In genomic region chr9:37029811-37030346, GRCm38 (mm10) we compare ENCODE assay signal across 13 mouse cellular contexts.
DNase-seq lines count a peak whose midpoint lies in the region; ATAC-seq and TF ChIP-seq lines count a peak whose summit lies in the region.
"Had no signal": no experiment of that assay in that cellular context is flagged by ENCODE, and none has a peak within 500 bp of the region (broad histone marks: within the 10 kb centered on the region; RNA-seq: fewer than 3 reads in every experiment).

No protein-coding gene starts in this region.

- H3K4me3 ChIP-seq in lung, embryonic 15.5 days = no peak overlapping the region
- H3K4me3 ChIP-seq in forebrain, postnatal 0 days (ENCODE audit: low read depth, low read length) = no peak overlapping the region
- H3K4me3 ChIP-seq in limb, embryonic 15.5 days = no peak overlapping the region
- no peak overlapping the region for H3K4me3 ChIP-seq in stomach, postnatal 0 days (ENCODE audit: low read depth, low read length)
- H3K4me3 ChIP-seq: erythroblast, embryonic 14.5 days; liver, embryonic 12.5 days; myocyte had no signal

- H3K4me2 ChIP-seq in lung, embryonic 15.5 days = no peak overlapping the region
- no peak overlapping the region for H3K4me2 ChIP-seq in forebrain, postnatal 0 days (ENCODE audit: low read depth)
- H3K4me2 ChIP-seq in limb, embryonic 15.5 days = no peak overlapping the region
- H3K4me2 ChIP-seq in stomach, postnatal 0 days (replicated peaks; ENCODE audit: low read depth) = no peak overlapping the region
- H3K4me2 ChIP-seq: liver, embryonic 12.5 days had no signal

- peak overlapping the region; percentile 27; the same call in 1 of the 2 replicates for H3K27ac ChIP-seq in lung, embryonic 15.5 days
- 0 out of 2 replicates have a peak overlapping the region, but pooled peaks have one; percentile 4 for H3K27ac ChIP-seq in forebrain, postnatal 0 days (ENCODE audit: low read depth, low read length)
- H3K27ac ChIP-seq in limb, embryonic 15.5 days = peak overlapping the region; percentile 65
- H3K27ac ChIP-seq in stomach, postnatal 0 days (replicated peaks) = peak overlapping the region; percentile 45; the same call in 1 of the 2 replicates
- H3K27ac ChIP-seq: liver, embryonic 12.5 days had no signal

- DNase-seq in lung, postnatal 36 days = no peak
- DNase-seq in forebrain, postnatal 0 days = no peak
- DNase-seq in stomach, postnatal 0 days (ENCODE audit: low spot score) = no peak
- no peak for DNase-seq in cerebellum, adult 9-10 months
- DNase-seq in layer of hippocampus, postnatal 10 days (ENCODE audit: low spot score in 2 of 2) = no peak
- DNase-seq: cerebellum, adult 18-20 months; kidney, postnatal 36 days; thymus, postnatal 25 days had no signal

- WGBS in lung, embryonic 15.5 days = 47% methylated on average over 3 of the region's 3 CpGs
- WGBS in forebrain, postnatal 0 days = 71% methylated on average over 3 of the region's 3 CpGs
- 27% methylated on average over 3 of the region's 3 CpGs for WGBS in limb, embryonic 15.5 days
- 56% methylated on average over 3 of the region's 3 CpGs for WGBS in stomach, postnatal 0 days

- peaks cover 16% of the 10 kb centered on the region for H3K4me1 ChIP-seq in lung, embryonic 15.5 days
- H3K4me1 ChIP-seq in forebrain, postnatal 0 days (ENCODE audit: insufficient read depth) = peaks cover 7% of the 10 kb centered on the region; the same call in 1 of the 2 replicates
- peaks cover 26% of the 10 kb centered on the region for H3K4me1 ChIP-seq in limb, embryonic 15.5 days
- H3K4me1 ChIP-seq in stomach, postnatal 0 days (replicated peaks; ENCODE audit: control insufficient read depth, insufficient read depth) = peaks cover 5% of the 10 kb centered on the region
- H3K4me1 ChIP-seq: liver, embryonic 12.5 days had no signal

- no peaks in the 10 kb centered on the region for H3K9me3 ChIP-seq in lung, embryonic 15.5 days
- H3K9me3 ChIP-seq in forebrain, postnatal 0 days (ENCODE audit: low read length) = no peaks in the 10 kb centered on the region
- H3K9me3 ChIP-seq in limb, embryonic 15.5 days = no peaks in the 10 kb centered on the region
- no peaks in the 10 kb centered on the region for H3K9me3 ChIP-seq in stomach, postnatal 0 days (ENCODE audit: control insufficient read depth, low read length)
- H3K9me3 ChIP-seq: liver, embryonic 12.5 days had no signal

- TF ChIP-seq CTCF in forebrain, postnatal 0 days (IDR thresholded peaks at IDR 0.05; ENCODE audit: low read depth) = no peak
- no peak for TF ChIP-seq CTCF in stomach, postnatal 0 days (IDR thresholded peaks at IDR 0.05; ENCODE audit: low read depth)

- TF ChIP-seq EP300 in stomach, postnatal 0 days (optimal IDR thresholded peaks at IDR 0.05) = no peak

- H3K27me3 ChIP-seq in lung, embryonic 15.5 days = no peaks in the 10 kb centered on the region
- H3K27me3 ChIP-seq in forebrain, postnatal 0 days (ENCODE audit: insufficient read depth, low read length) = no peaks in the 10 kb centered on the region
- H3K27me3 ChIP-seq in limb, embryonic 15.5 days = peaks cover 23% of the 10 kb centered on the region
- no peaks in the 10 kb centered on the region for H3K27me3 ChIP-seq in stomach, postnatal 0 days (ENCODE audit: control insufficient read depth, insufficient read depth, low read length)
- H3K27me3 ChIP-seq: liver, embryonic 12.5 days had no signal

- H3K9ac ChIP-seq in lung, embryonic 15.5 days = no peak overlapping the region
- no peak overlapping the region for H3K9ac ChIP-seq in forebrain, postnatal 0 days
- H3K9ac ChIP-seq in limb, embryonic 15.5 days = no peak overlapping the region
- no peak overlapping the region for H3K9ac ChIP-seq in stomach, postnatal 0 days (ENCODE audit: low read length)
- H3K9ac ChIP-seq: liver, embryonic 12.5 days had no signal

- H3K36me3 ChIP-seq in lung, embryonic 15.5 days = no peaks in the 10 kb centered on the region
- H3K36me3 ChIP-seq in forebrain, postnatal 0 days (ENCODE audit: insufficient read depth) = no peaks in the 10 kb centered on the region
- H3K36me3 ChIP-seq in limb, embryonic 15.5 days = no peaks in the 10 kb centered on the region
- no peaks in the 10 kb centered on the region for H3K36me3 ChIP-seq in stomach, postnatal 0 days (ENCODE audit: control insufficient read depth, insufficient read depth, low read length)
- H3K36me3 ChIP-seq: liver, embryonic 12.5 days had no signal

- no peak; the same call in 1 of the 2 replicates for ATAC-seq in lung, embryonic 15.5 days (ENCODE audit: borderline replicate concordance, extremely low read depth, low FRiP score, low TSS enrichment)
- ATAC-seq in forebrain, postnatal 0 days = no peak
- ATAC-seq in limb, embryonic 15.5 days (ENCODE audit: insufficient number of reproducible peaks, low FRiP score, low TSS enrichment, low read depth) = peak; percentile 77
- ATAC-seq in stomach, postnatal 0 days (ENCODE audit: low FRiP score, low TSS enrichment) = peak; percentile 36; the same call in 1 of the 2 replicates
- ATAC-seq: liver, embryonic 12.5 days had no signal

Comparison
In these comparisons a context has a peak if more than half of its experiments do, and no peak if none do; other contexts are left out.
1. ATAC-seq: peak in limb, embryonic 15.5 days (single experiment) and stomach, postnatal 0 days (single experiment); none in lung, embryonic 15.5 days (single experiment) and forebrain, postnatal 0 days (single experiment).
2. H3K27ac ChIP-seq: peak in every context shown above with its lines; median percentile 65 in limb, embryonic 15.5 days; 45 in stomach, postnatal 0 days; 27 in lung, embryonic 15.5 days; 4 in forebrain, postnatal 0 days.